Mouse (Mus musculus) stomach, embryonic 14.5 days (tissue): ENCODE measurements around the gene Olfr775. TPM values are rescaled to one million over a fixed set of nuclear protein-coding genes. Genes with fewer than 3 reads are reported as not detected.

ENCODE experiments used
- ATAC-seq: fragments of 200-750 bp; cut with Nextera tagmentation; 2 replicates; pipeline ENCODE4 v1.8.0; 2017; ENCODE audit warnings: low read depth, moderate TSS enrichment; ENCODE audit not compliant: insufficient number of reproducible peaks, insufficient read depth, low FRiP score
- H3K27ac ChIP-seq: fragments of 300-500 bp; sonication (generic); 2 replicates; pipeline ENCODE4 v1.5.1; 2014; ENCODE audit warnings: mild to moderate bottlenecking, low read length, moderate library complexity, mixed read lengths
- H3K27me3 ChIP-seq: fragments of 300-500 bp; sonication (generic); 2 replicates; pipeline ENCODE4 v1.6.1; 2014; ENCODE audit warnings: low read length, control low read depth, mixed read lengths; ENCODE audit not compliant: control insufficient read depth, insufficient read depth
- H3K36me3 ChIP-seq: fragments of 300-500 bp; sonication (generic); 2 replicates; pipeline ENCODE4 v1.6.1; 2014; ENCODE audit warnings: mild to moderate bottlenecking, control low read depth, low read length, moderate library complexity, mixed read lengths; ENCODE audit not compliant: control insufficient read depth, insufficient read depth
- H3K4me1 ChIP-seq: fragments of 300-500 bp; sonication (generic); 2 replicates; pipeline ENCODE4 v1.6.1; 2014; ENCODE audit warnings: low read length, control low read depth, mixed read lengths; ENCODE audit not compliant: control insufficient read depth, insufficient read depth
- H3K4me2 ChIP-seq: fragments of 300-500 bp; sonication (generic); replicated peaks from 2 replicates; pipeline ENCODE4 v1.6.1; 2014; ENCODE audit warnings: low read depth, low read length, control low read depth
- H3K4me3 ChIP-seq: fragments of 300-500 bp; sonication (generic); 2 replicates; pipeline ENCODE4 v1.5.1; 2014; ENCODE audit warnings: low read depth, low read length, control low read depth
- H3K9ac ChIP-seq: fragments of 300-500 bp; sonication (generic); replicated peaks from 2 replicates; pipeline ENCODE4 v1.6.1; 2014; ENCODE audit warnings: low read depth, mild to moderate bottlenecking, control low read depth, low read length, moderate library complexity, mixed read lengths
- H3K9me3 ChIP-seq: fragments of 300-500 bp; sonication (generic); 2 replicates; pipeline ENCODE4 v1.6.1; 2016; ENCODE audit warnings: low read depth, low read length, control low read depth; ENCODE audit not compliant: control insufficient read depth
- WGBS: fragments of 180-500 bp; shearing (Covaris S2); extraction: QIAGEN DNeasy Blood & Tissue Kit; methylation state at CpG from one replicate; pipeline ENCODE4 v1.1.7; 2014; 5-methylcytosine and 5-hydroxymethylcytosine counted together
- polyA plus RNA-seq: library from polyadenylated mRNA; unstranded; fragments of >200 nt; fragmentation: Nextera tagmentation; extraction: Ambion mirVana; gene quantifications from 2 replicates; pipeline ENCODE4 v1.2.1, GENCODE M21; 2014

Olfr775 gene
- polyA plus RNA-seq, result not detected in 2 replicates

- no peaks in the 10 kb centered on the region for H3K27me3 ChIP-seq
- no peaks in the 10 kb centered on the region for H3K36me3 ChIP-seq
- no peaks in the 10 kb centered on the region for H3K9me3 ChIP-seq
- WGBS, result 61% methylated on average over 3 of the region's 3 CpGs
- H3K9ac ChIP-seq, result no peak within 1 kb of the TSS
- no peak within 1 kb of the TSS for H3K27ac ChIP-seq
- no peak for ATAC-seq
- H3K4me1 ChIP-seq, result no peaks in the 10 kb centered on the region
- no peak within 1 kb of the TSS for H3K4me3 ChIP-seq
- no peak within 1 kb of the TSS for H3K4me2 ChIP-seq
Observed at GRCm38 (mm10) chr10:129248112-129248511, at the start of gene Olfr775. Olfr775 (plus strand) TSS chr10:129248412.

GRCm38 (mm10) chr10:129230737-129231136, 17.5 kb upstream of the Olfr775 start:
- H3K9me3 ChIP-seq, result no peaks in the 10 kb centered on the region
- no peak overlapping the region for H3K27ac ChIP-seq
- no peak overlapping the region for H3K9ac ChIP-seq
- ATAC-seq, result no peak
- H3K4me1 ChIP-seq, result no peaks in the 10 kb centered on the region
- no peak overlapping the region for H3K4me3 ChIP-seq
- no peaks in the 10 kb centered on the region for H3K36me3 ChIP-seq
- H3K4me2 ChIP-seq, result no peak overlapping the region
- H3K27me3 ChIP-seq, result no peaks in the 10 kb centered on the region
- WGBS, result 81% methylated on average over 1 of the region's 1 CpGs

GRCm38 (mm10) chr10:129235904-129236303, 12.3 kb upstream of the Olfr775 start, which contains the start of gene Olfr774:
Olfr774 (plus strand) TSS chr10:129236204.
- no peak for ATAC-seq
- Histone ChIP-seq H3K4me2 (no peak within 1 kb of the TSS), H3K4me1 (no peaks in the 10 kb centered on the region), H3K4me3 (no peak within 1 kb of the TSS), H3K9me3 (no peaks in the 10 kb centered on the region), H3K27me3 (no peaks in the 10 kb centered on the region), H3K9ac (no peak within 1 kb of the TSS), H3K36me3 (no peaks in the 10 kb centered on the region), H3K27ac (no peak within 1 kb of the TSS)
- WGBS, result 64% methylated on average over 2 of the region's 2 CpGs

GRCm38 (mm10) chr10:129258827-129259226, 10.6 kb downstream of the Olfr775 start, which contains the start of gene Olfr776:
Olfr776 (plus strand) TSS chr10:129259127.
- Histone ChIP-seq H3K9ac (no peak within 1 kb of the TSS), H3K9me3 (no peaks in the 10 kb centered on the region), H3K4me1 (no peaks in the 10 kb centered on the region), H3K27me3 (no peaks in the 10 kb centered on the region), H3K4me2 (no peak within 1 kb of the TSS), H3K36me3 (no peaks in the 10 kb centered on the region), H3K27ac (no peak within 1 kb of the TSS), H3K4me3 (no peak within 1 kb of the TSS)
- no peak for ATAC-seq

- Histone ChIP-seq H3K4me2 (no peak within 1 kb of the TSS), H3K27ac (no peak within 1 kb of the TSS), H3K9ac (no peak within 1 kb of the TSS), H3K4me1 (no peaks in the 10 kb centered on the region), H3K27me3 (no peaks in the 10 kb centered on the region), H3K4me3 (no peak within 1 kb of the TSS), H3K36me3 (no peaks in the 10 kb centered on the region), H3K9me3 (no peaks in the 10 kb centered on the region)
- WGBS, result 78% methylated on average over 2 of the region's 2 CpGs
- ATAC-seq, result no peak
Observed at GRCm38 (mm10) chr10:129271081-129271535, 22.9 kb downstream of the Olfr775 start, which contains the start of gene Olfr777. Olfr777 (minus strand) TSS chr10:129271485.

Other genes starting within 250 kb of the Olfr775 start
- not detected in 2 replicates for gene Olfr763, start 237.6 kb upstream of the Olfr775 start, polyA plus RNA-seq
- not detected in 2 replicates for gene Olfr764-ps1, start 208.5 kb upstream of the Olfr775 start, polyA plus RNA-seq
- gene Olfr765, start 198.4 kb upstream of the Olfr775 start, polyA plus RNA-seq, result not detected in 2 replicates
- gene Olfr766-ps1, start 179.4 kb upstream of the Olfr775 start, polyA plus RNA-seq, result not detected in 2 replicates
- not detected in 2 replicates for gene Olfr767, start 165.5 kb upstream of the Olfr775 start, polyA plus RNA-seq
- gene Olfr768, start 149.0 kb upstream of the Olfr775 start, polyA plus RNA-seq, result not detected in 2 replicates
- not detected in 2 replicates for gene Olfr769, start 130.6 kb upstream of the Olfr775 start, polyA plus RNA-seq
- not detected in 2 replicates for gene Olfr770, start 109.4 kb upstream of the Olfr775 start, polyA plus RNA-seq
- gene Olfr771, start 83.7 kb upstream of the Olfr775 start, polyA plus RNA-seq, result not detected in 2 replicates
- gene Olfr772, start 70.5 kb upstream of the Olfr775 start, polyA plus RNA-seq, result not detected in 2 replicates
- gene Olfr773, start 61.0 kb upstream of the Olfr775 start, polyA plus RNA-seq, result not detected in 2 replicates
- gene Olfr774, start 12.2 kb upstream of the Olfr775 start, polyA plus RNA-seq, result not detected in 2 replicates
- gene Olfr776, start 10.7 kb downstream of the Olfr775 start, polyA plus RNA-seq, result not detected in 2 replicates
- gene Olfr777, start 23.1 kb downstream of the Olfr775 start, polyA plus RNA-seq, result not detected in 2 replicates
- gene Olfr780, start 69.7 kb downstream of the Olfr775 start, polyA plus RNA-seq, result not detected in 2 replicates
- not detected in 2 replicates for gene Olfr781, start 80.4 kb downstream of the Olfr775 start, polyA plus RNA-seq
- not detected in 2 replicates for gene Olfr782, start 100.4 kb downstream of the Olfr775 start, polyA plus RNA-seq
- gene Olfr784, start 135.7 kb downstream of the Olfr775 start, polyA plus RNA-seq, result 0.10 and 0.17 TPM in 2 replicates
- not detected in 2 replicates for gene Olfr785, start 157.0 kb downstream of the Olfr775 start, polyA plus RNA-seq
- gene Olfr786, start 178.9 kb downstream of the Olfr775 start, polyA plus RNA-seq, result not detected in 2 replicates
- gene Olfr787, start 213.4 kb downstream of the Olfr775 start, polyA plus RNA-seq, result not detected in 2 replicates
- not detected in 2 replicates for gene Olfr788, start 222.6 kb downstream of the Olfr775 start, polyA plus RNA-seq
- gene Olfr789, start 236.3 kb downstream of the Olfr775 start, polyA plus RNA-seq, result not detected in 2 replicates